Mouse (Mus musculus): Measurements from ENCODE around the gene Olfr872. TPM values are rescaled to one million over a fixed set of nuclear protein-coding genes. Genes with fewer than 3 reads are reported as not detected.
"Not testable (repeated sequence)": the region's sequence is repeated elsewhere in the genome, so short reads cannot be mapped to it uniquely, and the experiment has no call there.

Gene Olfr872
- not detected for total RNA-seq (2018; cell fraction: chromatin; rRNA removed)
- total RNA-seq (2018; cell fraction: cytosol; rRNA removed): not detected
- total RNA-seq (2018; cell fraction: nucleus; rRNA removed): not detected
- not detected in 3 replicates for polyA plus RNA-seq (2018)

GRCm38 (mm10) chr9:20236819-20237218 is at the start of gene Olfr872:
Gene Olfr872, plus strand, starts transcription at chr9:20237119.
- Histone ChIP-seq H3K36me3 (ENCODE audit: inconsistent target) (no peaks in the 10 kb centered on the region), H3K4me3 (ENCODE audit: inconsistent target) (no peak within 1 kb of the TSS), H3K79me2 (ENCODE audit: inconsistent target) (no peaks in the 10 kb centered on the region), H3K27ac (no peak within 1 kb of the TSS)

- H3K79me2 ChIP-seq (ENCODE audit: inconsistent target): no peaks in the 10 kb centered on the region
- H3K27ac ChIP-seq: no peak overlapping the region
- H3K36me3 ChIP-seq (ENCODE audit: inconsistent target): no peaks in the 10 kb centered on the region
- no peak overlapping the region for H3K4me3 ChIP-seq (ENCODE audit: inconsistent target)
- WGBS (ENCODE audit: missing documents): 78% methylated on average over 1 of the region's 1 CpGs
These were observed 34.8 kb upstream of the Olfr872 start for GRCm38 (mm10) chr9:20202131-20202530.

GRCm38 (mm10) chr9:20203413-20203984 is 33.4 kb upstream of the Olfr872 start:
- 63% methylated on average over 7 of the region's 7 CpGs for WGBS (ENCODE audit: missing documents)
- H3K36me3 ChIP-seq (ENCODE audit: inconsistent target); H3K4me3 ChIP-seq (ENCODE audit: inconsistent target); H3K79me2 ChIP-seq (ENCODE audit: inconsistent target); H3K27ac ChIP-seq: not testable (repeated sequence)

- H3K36me3 ChIP-seq (ENCODE audit: inconsistent target): no peaks in the 10 kb centered on the region
- H3K4me3 ChIP-seq (ENCODE audit: inconsistent target): no peak overlapping the region
- H3K79me2 ChIP-seq (ENCODE audit: inconsistent target): no peaks in the 10 kb centered on the region
- WGBS (ENCODE audit: missing documents): 33% methylated on average over 1 of the region's 1 CpGs
- H3K27ac ChIP-seq: no peak overlapping the region
These were observed 26.1 kb upstream of the Olfr872 start for GRCm38 (mm10) chr9:20210812-20211211.

GRCm38 (mm10) chr9:20211477-20211876 is 25.4 kb upstream of the Olfr872 start:
- Histone ChIP-seq H3K79me2 (ENCODE audit: inconsistent target) (no peaks in the 10 kb centered on the region), H3K27ac (no peak overlapping the region), H3K36me3 (ENCODE audit: inconsistent target) (no peaks in the 10 kb centered on the region), H3K4me3 (ENCODE audit: inconsistent target) (no peak overlapping the region)
- WGBS (ENCODE audit: missing documents): 64% methylated on average over 2 of the region's 2 CpGs

- Histone ChIP-seq H3K27ac (no peak within 1 kb of the TSS), H3K79me2 (ENCODE audit: inconsistent target) (no peaks in the 10 kb centered on the region), H3K4me3 (ENCODE audit: inconsistent target) (no peak within 1 kb of the TSS), H3K36me3 (ENCODE audit: inconsistent target) (no peaks in the 10 kb centered on the region)
These were observed 25.0 kb upstream of the Olfr872 start, which contains the start of gene Olfr871 for GRCm38 (mm10) chr9:20211907-20212306. Gene Olfr871, plus strand, starts transcription at chr9:20212207.

- Histone ChIP-seq H3K36me3 (ENCODE audit: inconsistent target) (no peaks in the 10 kb centered on the region), H3K79me2 (ENCODE audit: inconsistent target) (no peaks in the 10 kb centered on the region), H3K4me3 (ENCODE audit: inconsistent target) (no peak overlapping the region), H3K27ac (no peak overlapping the region)
- WGBS (ENCODE audit: missing documents): 61% methylated on average over 2 of the region's 2 CpGs
These were observed 459 bp downstream of the Olfr872 start for GRCm38 (mm10) chr9:20237378-20237777.

- WGBS (ENCODE audit: missing documents): 70% methylated on average over 1 of the region's 1 CpGs
These were observed 45.1 kb downstream of the Olfr872 start, which contains the start of gene Olfr39 for GRCm38 (mm10) chr9:20282051-20282450. Gene Olfr39, plus strand, starts transcription at chr9:20282351.

GRCm38 (mm10) chr9:20295562-20295961 is 58.6 kb downstream of the Olfr872 start:
- 76% methylated on average over 5 of the region's 5 CpGs for WGBS (ENCODE audit: missing documents)
- H3K4me3 ChIP-seq (ENCODE audit: inconsistent target); H3K79me2 ChIP-seq (ENCODE audit: inconsistent target); H3K36me3 ChIP-seq (ENCODE audit: inconsistent target); H3K27ac ChIP-seq: not testable (repeated sequence)

More at GRCm38 (mm10) chr9:20282051-20282450, 45.1 kb downstream of the Olfr872 start, which contains the start of gene Olfr39:
- Histone ChIP-seq H3K36me3 (ENCODE audit: inconsistent target) (no peaks in the 10 kb centered on the region), H3K79me2 (ENCODE audit: inconsistent target) (no peaks in the 10 kb centered on the region), H3K4me3 (ENCODE audit: inconsistent target) (no peak within 1 kb of the TSS), H3K27ac (no peak within 1 kb of the TSS)

GRCm38 (mm10) chr9:20298232-20298631 is 61.3 kb downstream of the Olfr872 start, which contains the start of gene Olfr873:
Gene Olfr873, plus strand, starts transcription at chr9:20298532.
- Histone ChIP-seq H3K27ac (no peak within 1 kb of the TSS), H3K79me2 (ENCODE audit: inconsistent target) (no peaks in the 10 kb centered on the region), H3K4me3 (ENCODE audit: inconsistent target) (no peak within 1 kb of the TSS), H3K36me3 (ENCODE audit: inconsistent target) (no peaks in the 10 kb centered on the region)
- WGBS (ENCODE audit: missing documents): 94% methylated on average over 1 of the region's 1 CpGs

Other genes with a start within 250 kb of the Olfr872 start
- not detected in 3 replicates for gene Olfr866, start 209.1 kb upstream of the Olfr872 start, polyA plus RNA-seq (2018)
- not detected in 3 replicates for gene Olfr867, start 179.6 kb upstream of the Olfr872 start, polyA plus RNA-seq (2018)
- gene Olfr868, start 138.5 kb upstream of the Olfr872 start, polyA plus RNA-seq (2018): not detected in 3 replicates
- not detected in 3 replicates for gene Olfr869, start 108.1 kb upstream of the Olfr872 start, polyA plus RNA-seq (2018)
- gene Olfr870, start 63.1 kb upstream of the Olfr872 start, polyA plus RNA-seq (2018): not detected in 3 replicates
- gene Olfr871, start 24.9 kb upstream of the Olfr872 start, polyA plus RNA-seq (2018): not detected in 3 replicates
- gene Olfr39, start 45.2 kb downstream of the Olfr872 start, polyA plus RNA-seq (2018): not detected in 3 replicates
- not detected in 3 replicates for gene Olfr873, start 61.4 kb downstream of the Olfr872 start, polyA plus RNA-seq (2018)
- not detected in 3 replicates for gene Olfr18, start 99.0 kb downstream of the Olfr872 start, polyA plus RNA-seq (2018)
- 3.2 to 8.7 TPM (median 8.1 TPM) in 3 replicates for gene Zfp560, start 148.1 kb downstream of the Olfr872 start, polyA plus RNA-seq (2018)
- gene Zfp26, start 223.0 kb downstream of the Olfr872 start, polyA plus RNA-seq (2018): 3.2 to 5.8 TPM (median 5.8 TPM) in 3 replicates

Measured in macrophage (primary cell).